Mouse (Mus musculus) embryonic fibroblast, embryonic 13.5 days (primary cell): ENCODE results near the gene Rgs12. TPM values are rescaled to one million over a fixed set of nuclear protein-coding genes. Genes with fewer than 3 reads are reported as not detected.

Source experiments
- H3K27ac ChIP-seq: 2 replicates; pipeline ENCODE4 v1.5.1; 2012; ENCODE audit warnings: low read length, control low read depth, inconsistent platforms; ENCODE audit not compliant: insufficient read depth
- H3K4me1 ChIP-seq: 2 replicates; pipeline ENCODE4 v1.6.1; 2011; ENCODE audit warnings: low read length; ENCODE audit not compliant: control insufficient read depth, insufficient read depth
- H3K4me3 ChIP-seq: 2 replicates; pipeline ENCODE4 v1.5.1; 2011; ENCODE audit warnings: mild to moderate bottlenecking, control low read depth, low read length; ENCODE audit not compliant: insufficient read depth
- CTCF ChIP-seq: IDR thresholded peaks from 2 replicates; pipeline ENCODE4 v1.5.1; 2011; ENCODE audit warnings: mild to moderate bottlenecking, control low read depth, low read length, moderate library complexity, borderline replicate concordance; ENCODE audit not compliant: insufficient read depth
- POLR2A ChIP-seq: IDR thresholded peaks from 2 replicates; pipeline ENCODE4 v1.6.1; 2011; ENCODE audit warnings: low read depth, mild to moderate bottlenecking, control low read depth, low read length, moderate library complexity
- polyA plus RNA-seq: library from polyadenylated mRNA; stranded (reverse); fragments of >200 nt; gene quantifications from 2 replicates; pipeline ENCODE4 v1.2.4, GENCODE M21; 2011; ENCODE audit warnings: low read depth; ENCODE audit not compliant: missing spikeins, insufficient read length

The Rgs12 gene
- polyA plus RNA-seq, 1 experiment: 33.5 TPM

DNA sequence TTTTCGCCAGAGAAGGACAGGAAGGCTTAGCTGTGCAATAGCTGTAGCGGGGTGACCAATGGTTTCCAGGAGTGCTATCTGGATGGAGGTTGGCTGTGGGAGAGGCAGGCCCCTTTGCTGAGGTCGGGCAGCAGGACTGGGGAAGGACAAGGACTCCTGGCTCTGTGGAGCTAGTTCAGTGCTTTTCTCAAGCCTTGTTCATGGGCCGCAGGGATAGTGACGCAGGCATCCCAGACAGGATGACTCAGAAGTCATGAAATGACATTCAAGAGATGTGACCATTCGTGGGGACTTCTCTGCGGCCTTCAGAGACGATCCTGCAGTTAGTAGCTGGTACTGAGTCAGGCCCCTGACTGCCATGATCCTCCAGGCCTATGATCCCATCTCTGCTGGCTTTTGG lies 121.1 kb downstream of the Rgs12 start:
- Histone ChIP-seq H3K27ac (no peak overlapping the region), H3K4me3 (no peak overlapping the region), H3K4me1 (no peaks in the 10 kb centered on the region)
- TF ChIP-seq POLR2A (no peak), CTCF (no peak)

DNA sequence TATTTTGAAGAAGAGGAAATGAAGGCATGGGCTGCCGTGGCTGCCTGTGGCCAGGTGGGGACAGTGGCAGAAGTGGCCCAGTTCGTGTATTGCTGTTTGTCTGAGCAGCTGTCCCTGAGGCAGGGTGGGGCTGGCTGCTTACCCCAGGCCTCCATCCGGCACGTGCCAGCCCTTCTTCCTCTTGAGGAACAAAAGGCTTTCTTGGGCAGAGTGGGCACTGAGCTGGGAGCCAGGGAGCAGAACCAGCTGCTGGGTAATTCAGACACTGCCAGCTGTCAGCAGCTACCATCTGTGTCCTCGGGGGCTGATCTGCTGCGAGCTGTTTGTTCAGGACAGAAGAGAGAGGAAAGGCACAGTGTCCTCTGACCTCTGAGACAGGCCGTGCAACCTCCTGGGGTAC lies 121.7 kb downstream of the Rgs12 start:
- TF ChIP-seq POLR2A (no peak), CTCF (no peak)
- H3K27ac ChIP-seq: no peak overlapping the region
- no peaks in the 10 kb centered on the region for H3K4me1 ChIP-seq

DNA sequence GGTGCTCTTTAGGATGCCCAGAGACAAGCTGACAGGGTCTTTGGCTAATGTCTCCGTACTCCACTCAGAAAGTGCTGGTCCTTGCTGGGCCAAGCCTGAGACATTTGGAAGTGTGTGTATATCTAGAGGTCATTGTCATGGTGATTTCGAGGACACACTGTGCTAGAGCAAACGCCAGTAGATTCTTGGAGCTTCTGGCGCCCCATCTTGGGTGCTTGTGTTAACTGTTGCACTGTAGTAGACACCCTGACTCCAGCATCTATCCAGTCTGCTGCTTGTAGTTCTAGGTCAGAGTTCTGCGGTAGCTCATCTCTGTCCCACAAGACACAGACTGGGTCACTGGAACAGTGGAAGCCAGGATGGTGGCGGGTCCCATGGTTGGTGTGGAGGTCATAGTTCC lies 122.6 kb downstream of the Rgs12 start:
- H3K27ac ChIP-seq: no peak overlapping the region
- TF ChIP-seq POLR2A (no peak), CTCF (no peak)
- H3K4me3 ChIP-seq: no peak overlapping the region
- no peaks in the 10 kb centered on the region for H3K4me1 ChIP-seq

More for the DNA sequence above, 121.7 kb downstream of the Rgs12 start:
- no peak overlapping the region for H3K4me3 ChIP-seq

DNA sequence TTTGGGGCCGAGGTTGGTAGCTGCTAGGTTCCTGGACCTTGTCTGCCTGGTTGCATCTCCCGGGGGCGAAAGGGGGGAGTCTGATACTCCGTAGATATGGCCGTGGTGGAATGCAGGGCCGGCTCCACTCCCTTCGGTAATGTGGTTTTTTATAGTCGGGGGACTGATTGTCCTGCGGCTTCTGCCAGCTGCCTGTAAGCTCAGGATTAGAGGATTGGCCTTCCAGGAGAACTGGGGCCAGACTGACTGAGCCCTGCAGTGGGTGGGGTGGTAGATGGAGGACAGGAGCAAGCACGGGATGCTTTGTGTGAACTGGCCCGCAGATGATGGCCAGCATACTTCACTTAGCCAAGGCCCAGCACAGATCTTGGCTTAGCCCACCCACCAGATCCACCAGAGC lies 124.0 kb downstream of the Rgs12 start:
- Histone ChIP-seq H3K4me1 (no peaks in the 10 kb centered on the region), H3K4me3 (no peak overlapping the region), H3K27ac (no peak overlapping the region)
- TF ChIP-seq CTCF (no peak), POLR2A (no peak)

DNA sequence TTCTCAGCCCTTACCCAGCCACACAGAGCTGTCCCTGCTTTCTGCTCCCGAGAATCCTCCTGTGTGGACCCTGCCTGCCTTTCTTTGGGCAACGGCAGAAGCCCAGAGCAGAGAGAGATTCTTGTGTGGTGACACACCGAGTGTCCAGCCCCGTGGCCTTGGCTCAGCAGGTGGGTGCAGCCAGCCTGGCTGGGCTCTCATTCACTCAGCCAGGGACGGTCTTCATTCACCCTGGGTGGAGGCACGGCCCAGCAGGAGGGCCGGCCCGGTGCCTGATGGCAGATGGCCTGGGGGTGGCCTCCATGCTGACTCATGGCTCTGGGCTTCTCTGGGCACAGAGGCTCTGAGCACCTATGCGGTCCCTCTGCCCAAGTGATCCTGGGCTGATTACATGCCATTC lies 124.7 kb downstream of the Rgs12 start:
- Histone ChIP-seq H3K27ac (no peak overlapping the region), H3K4me1 (no peaks in the 10 kb centered on the region), H3K4me3 (no peak overlapping the region)
- no peak for TF ChIP-seq POLR2A
- no peak for TF ChIP-seq CTCF

DNA sequence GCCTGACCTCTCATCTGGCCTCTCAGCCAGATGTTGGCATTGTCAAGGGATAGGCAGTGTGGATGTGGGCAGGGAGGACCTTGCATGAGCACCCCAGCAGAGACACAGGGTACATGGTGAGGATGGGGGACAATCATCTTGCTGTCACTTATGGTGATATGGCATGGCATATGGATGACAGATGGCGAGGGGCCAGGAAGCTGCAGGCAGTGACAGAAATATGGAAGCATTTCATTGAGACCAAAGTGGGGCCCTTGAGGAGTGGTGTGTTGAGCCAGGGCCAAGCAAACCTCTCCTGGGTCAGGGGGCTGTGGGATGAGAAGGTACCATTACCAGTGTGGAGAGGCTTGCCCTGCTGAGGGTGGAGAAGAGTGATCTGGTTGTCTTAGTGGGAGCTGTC lies 127.1 kb downstream of the Rgs12 start:
- no peak for TF ChIP-seq POLR2A
- no peak for TF ChIP-seq CTCF
- H3K4me3 ChIP-seq: no peak overlapping the region
- no peak overlapping the region for H3K27ac ChIP-seq
- H3K4me1 ChIP-seq: no peaks in the 10 kb centered on the region

DNA sequence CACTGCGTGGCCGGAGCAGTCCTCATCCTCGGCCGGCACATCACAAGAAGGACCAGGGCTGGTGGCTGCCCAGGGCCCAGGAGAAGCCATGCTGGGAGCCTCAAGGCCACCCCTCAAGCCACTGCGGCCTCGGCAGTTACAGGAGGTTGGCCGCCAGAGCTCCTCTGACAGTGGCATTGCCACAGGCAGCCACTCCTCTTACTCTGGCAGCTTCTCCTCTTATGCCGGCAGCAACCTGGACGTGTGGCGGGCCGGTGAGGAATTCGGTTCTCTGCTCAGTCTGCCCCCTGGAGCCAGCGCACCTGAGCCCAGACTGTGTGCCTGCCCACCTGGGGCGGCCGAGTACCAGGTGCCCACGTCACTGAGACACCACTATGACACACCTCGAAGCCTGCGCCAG lies 129.9 kb downstream of the Rgs12 start:
- H3K4me1 ChIP-seq: no peaks in the 10 kb centered on the region
- no peak overlapping the region for H3K4me3 ChIP-seq
- no peak for TF ChIP-seq POLR2A
- TF ChIP-seq CTCF: no peak
- no peak overlapping the region for H3K27ac ChIP-seq

DNA sequence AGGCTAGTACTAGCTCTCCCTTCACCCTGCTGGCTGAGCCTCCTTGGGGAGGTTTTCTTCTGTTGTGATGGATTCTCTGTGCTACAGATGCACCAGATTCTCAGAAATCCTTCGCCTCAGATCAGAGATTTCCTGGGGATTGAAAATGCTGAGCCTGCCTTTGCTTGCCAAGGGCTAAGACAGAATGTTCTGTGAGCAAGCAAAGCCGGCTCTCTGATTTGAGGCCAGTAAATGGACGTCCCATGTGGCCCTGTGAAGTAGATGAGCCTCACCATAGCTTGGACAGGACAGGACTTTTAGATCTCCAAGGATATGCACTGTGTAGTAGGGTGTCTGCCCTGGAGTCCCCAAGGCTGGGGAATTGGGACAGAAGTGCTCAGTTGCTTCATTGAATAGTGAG lies 135.7 kb downstream of the Rgs12 start:
- Histone ChIP-seq H3K4me3 (no peak overlapping the region), H3K4me1 (no peaks in the 10 kb centered on the region), H3K27ac (no peak overlapping the region)
- no peak for TF ChIP-seq CTCF
- no peak for TF ChIP-seq POLR2A

DNA sequence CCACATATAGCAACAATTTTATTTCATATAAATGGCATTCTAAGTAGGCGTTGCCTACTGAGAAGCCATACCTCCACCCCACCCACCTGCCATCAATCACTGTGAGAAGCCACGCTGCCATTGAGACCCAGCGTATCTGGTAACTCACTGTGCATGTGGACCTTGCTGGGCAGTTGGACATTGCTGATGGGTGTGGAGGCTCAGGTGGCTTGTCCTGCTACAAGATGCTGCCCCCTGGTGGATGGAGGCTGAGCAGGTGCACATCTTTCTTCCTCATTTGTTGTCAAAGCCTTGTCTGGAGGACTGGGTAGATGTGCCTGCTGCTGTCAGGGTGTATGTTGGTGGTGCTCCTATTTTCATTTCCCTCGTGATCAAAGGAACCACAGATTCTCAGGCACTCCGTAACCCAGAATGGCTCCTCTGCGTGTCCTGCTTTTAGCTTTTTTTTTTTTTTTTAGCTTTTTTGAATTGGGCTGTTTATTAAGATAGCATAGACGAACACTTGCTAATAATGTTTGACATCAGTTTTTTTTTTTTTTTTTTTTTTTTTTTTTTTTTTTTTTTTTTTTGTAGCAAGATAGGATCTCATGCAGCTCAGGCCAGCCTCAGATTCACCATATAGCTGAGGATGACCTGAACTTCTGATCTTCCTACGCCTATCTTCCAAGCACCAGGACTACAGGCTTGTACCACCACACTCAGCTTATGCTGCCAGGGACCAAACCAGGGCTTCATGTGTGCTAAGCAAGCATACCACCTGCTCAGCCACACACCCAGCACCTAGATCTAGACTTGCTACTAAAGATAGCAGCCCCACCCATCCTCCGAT lies 139.8 kb downstream of the Rgs12 start:
- Histone ChIP-seq H3K27ac (no peak overlapping the region), H3K4me1 (no peaks in the 10 kb centered on the region), H3K4me3 (no peak overlapping the region)
- TF ChIP-seq CTCF (peak; percentile 83; the same call in 1 of the 2 replicates), POLR2A (no peak)

Other genes with a start within 250 kb of the Rgs12 start
- gene Htt, start 187.7 kb upstream of the Rgs12 start, polyA plus RNA-seq: 30.9 and 31.4 TPM in 2 replicates
- 1.2 and 1.4 TPM in 2 replicates for gene Msantd1, start 41.4 kb upstream of the Rgs12 start, polyA plus RNA-seq
- 0.67 TPM in 1 of 2 replicates, not detected in the other for gene Hgfac, start 92.1 kb downstream of the Rgs12 start, polyA plus RNA-seq
- not detected in 2 replicates for gene Dok7, start 107.3 kb downstream of the Rgs12 start, polyA plus RNA-seq
- 50.3 and 62.3 TPM in 2 replicates for gene Lrpap1, start 156.3 kb downstream of the Rgs12 start, polyA plus RNA-seq